Mouse (Mus musculus) forebrain, embryonic 11.5 days (tissue): ENCODE measurements at regions not wholly inside any gene's neighbourhood (a gene's known extent, or its start where the extent isn't known, plus 50 kb on each side); places are given as distances from the start of the nearest gene placed in this dataset.

Experiments
- ATAC-seq: fragments of 200-750 bp; cut with Nextera tagmentation; replicated peaks from 2 replicates; pipeline ENCODE4 v1.8.0; 2017; ENCODE audit warnings: moderate TSS enrichment; ENCODE audit not compliant: low FRiP score
- DNase-seq: peaks from one replicate; pipeline ENCODE4 v3.0.0-alpha.2; 2017; ENCODE audit warnings: low spot score
- H3K27ac ChIP-seq: fragments of 300-500 bp; sonication (generic); 2 replicates; pipeline ENCODE4 v1.5.1; 2014; ENCODE audit warnings: low read depth, low read length
- H3K27me3 ChIP-seq: fragments of 300-500 bp; sonication (generic); 2 replicates; pipeline ENCODE4 v1.6.1; 2014; ENCODE audit warnings: mild to moderate bottlenecking, low read length, mixed read lengths; ENCODE audit not compliant: control insufficient read depth, insufficient read depth
- H3K36me3 ChIP-seq: fragments of 300-500 bp; sonication (generic); 2 replicates; pipeline ENCODE4 v1.6.1; 2014; ENCODE audit warnings: mild to moderate bottlenecking, low read length, moderate library complexity, mixed read lengths; ENCODE audit not compliant: control insufficient read depth, insufficient read depth
- H3K4me1 ChIP-seq: fragments of 300-500 bp; sonication (generic); replicated peaks from 2 replicates; pipeline ENCODE4 v1.6.1; 2014; ENCODE audit warnings: low read length, mixed read lengths; ENCODE audit not compliant: control insufficient read depth, insufficient read depth
- H3K4me2 ChIP-seq: fragments of 300-500 bp; sonication (generic); 2 replicates; pipeline ENCODE4 v1.6.1; 2014; ENCODE audit warnings: low read depth, mild to moderate bottlenecking, low read length, moderate library complexity, mixed read lengths; ENCODE audit not compliant: severe bottlenecking
- H3K4me3 ChIP-seq: fragments of 300-500 bp; sonication (generic); 2 replicates; pipeline ENCODE4 v1.5.1; 2014; ENCODE audit warnings: low read depth, low read length
- H3K9ac ChIP-seq: fragments of 300-500 bp; sonication (generic); 2 replicates; pipeline ENCODE4 v1.6.1; 2014; ENCODE audit warnings: low read length
- H3K9me3 ChIP-seq: fragments of 300-500 bp; sonication (generic); 2 replicates; pipeline ENCODE4 v1.6.1; 2016; ENCODE audit warnings: low read length, mixed read lengths; ENCODE audit not compliant: control insufficient read depth
- WGBS: fragments of 180-500 bp; shearing (Covaris S2); extraction: QIAGEN DNeasy Blood & Tissue Kit; methylation state at CpG from one replicate; pipeline ENCODE4 v1.1.7; 2014; 5-methylcytosine and 5-hydroxymethylcytosine counted together

DNA sequence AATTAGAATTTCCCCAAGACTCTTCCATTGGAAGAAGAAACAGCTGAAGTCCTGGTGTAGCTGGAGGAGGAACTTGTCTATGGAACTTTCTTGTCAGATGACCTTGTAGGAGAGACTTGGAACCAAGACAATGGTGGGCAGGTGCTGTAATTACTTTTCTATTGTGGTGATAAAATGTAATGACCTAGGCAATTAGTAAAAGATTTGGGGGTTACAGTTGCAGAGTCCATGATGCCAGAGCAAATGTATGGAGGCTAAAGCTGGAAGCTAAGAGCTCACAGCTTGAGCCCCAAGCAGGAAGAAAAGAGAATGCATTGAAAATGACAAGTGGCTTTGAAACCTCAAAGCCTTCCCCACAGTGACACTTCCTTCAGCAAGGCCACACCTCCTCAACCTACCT, 208.6 kb upstream of the Glra1 start:
- DNase-seq, result no peak
- ATAC-seq, result no peak
- Histone ChIP-seq H3K9me3 (no peaks in the 10 kb centered on the region), H3K9ac (no peak overlapping the region), H3K36me3 (no peaks in the 10 kb centered on the region), H3K4me3 (no peak overlapping the region), H3K4me2 (no peak overlapping the region), H3K27ac (no peak overlapping the region), H3K4me1 (no peaks in the 10 kb centered on the region), H3K27me3 (no peaks in the 10 kb centered on the region)

DNA sequence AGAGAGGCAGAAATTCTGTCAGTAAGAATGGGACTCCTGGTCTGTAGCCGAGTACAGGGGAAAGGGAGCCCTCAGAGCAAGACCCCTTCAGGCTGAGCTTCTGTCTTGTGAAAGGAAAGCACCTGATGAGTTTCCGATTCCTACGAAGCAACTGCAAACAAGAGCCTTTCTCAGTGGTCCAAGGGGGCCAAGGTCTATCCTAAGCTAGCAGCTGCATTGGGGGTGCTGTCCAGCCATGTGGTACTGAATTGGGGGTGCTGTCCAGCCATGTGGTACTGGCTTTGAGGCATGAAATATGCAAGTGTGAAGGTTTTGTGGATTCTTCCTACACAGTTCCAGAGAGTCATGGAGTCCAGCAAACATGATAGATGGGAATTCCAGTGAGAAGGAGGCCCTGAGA, 202.7 kb upstream of the Glra1 start:
- Histone ChIP-seq H3K9me3 (no peaks in the 10 kb centered on the region), H3K4me2 (no peak overlapping the region), H3K4me3 (no peak overlapping the region), H3K9ac (no peak overlapping the region), H3K27ac (no peak overlapping the region), H3K27me3 (no peaks in the 10 kb centered on the region), H3K36me3 (no peaks in the 10 kb centered on the region), H3K4me1 (no peaks in the 10 kb centered on the region)
- 85% methylated on average over 3 of the region's 3 CpGs for WGBS
- ATAC-seq (no peak), DNase-seq (no peak)

DNA sequence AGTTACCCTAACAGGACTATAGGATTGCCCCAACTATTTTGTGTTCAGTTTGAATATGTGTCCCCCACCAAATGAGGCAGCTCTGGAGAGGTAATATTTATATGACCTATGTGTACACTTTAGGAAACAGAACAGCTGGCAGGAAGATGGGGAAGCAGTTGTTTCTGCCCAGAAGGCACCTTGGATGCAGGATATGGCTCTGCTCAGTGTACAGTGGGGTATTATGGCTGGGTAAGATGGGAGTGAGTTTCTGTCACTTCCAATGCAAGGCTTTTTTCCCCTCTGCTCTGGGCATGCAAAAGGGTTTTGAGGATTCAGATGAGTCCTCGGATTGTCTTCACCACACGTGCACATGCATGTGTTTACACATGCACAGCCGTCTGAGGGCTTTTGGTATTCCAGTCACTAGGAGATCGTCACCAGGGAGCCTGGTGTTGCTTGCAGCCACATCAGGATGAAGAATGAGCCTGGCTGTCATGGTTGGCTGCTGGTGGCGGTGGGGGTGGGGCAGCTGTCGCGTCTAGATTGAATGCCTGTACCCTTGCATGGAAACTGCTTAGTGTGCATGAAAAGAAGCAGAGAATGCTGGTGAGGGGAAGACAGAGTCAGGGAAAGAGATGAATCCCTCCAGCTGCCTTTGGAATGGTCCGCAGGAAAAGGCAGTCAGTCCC, 183.3 kb upstream of the Glra1 start:
- 38% methylated on average over 8 of the region's 8 CpGs for WGBS
- Histone ChIP-seq H3K27ac (no peak overlapping the region), H3K36me3 (no peaks in the 10 kb centered on the region), H3K4me1 (0 out of 2 replicates have a peak, but pooled peaks cover 1% of the 10 kb centered on the region), H3K9me3 (no peaks in the 10 kb centered on the region; the same call in 1 of the 2 replicates), H3K9ac (no peak overlapping the region), H3K4me3 (no peak overlapping the region), H3K27me3 (no peaks in the 10 kb centered on the region), H3K4me2 (no peak overlapping the region)
- no peak for ATAC-seq
- DNase-seq, result no peak

DNA sequence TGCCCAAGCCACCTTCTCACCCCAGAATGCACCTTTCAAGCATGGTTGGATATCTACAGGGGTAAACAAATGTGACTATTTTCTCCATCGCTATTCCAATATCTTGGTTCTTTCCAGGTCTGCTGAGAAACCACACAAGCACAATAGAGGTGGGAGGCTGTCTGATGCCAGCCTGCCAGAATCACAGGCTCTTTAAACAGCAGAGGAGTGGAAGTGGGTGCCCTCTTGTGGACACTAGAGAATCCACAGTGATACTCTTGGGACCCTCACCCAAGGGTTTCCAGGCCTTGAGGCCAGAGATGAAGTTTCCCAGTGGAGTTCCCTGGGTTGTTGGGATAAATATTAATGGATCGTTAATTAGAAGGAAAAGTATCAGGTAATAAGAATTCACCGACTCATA, 181.6 kb upstream of the Glra1 start:
- no peak overlapping the region for H3K27ac ChIP-seq
- no peak for DNase-seq
- ATAC-seq, result no peak

DNA sequence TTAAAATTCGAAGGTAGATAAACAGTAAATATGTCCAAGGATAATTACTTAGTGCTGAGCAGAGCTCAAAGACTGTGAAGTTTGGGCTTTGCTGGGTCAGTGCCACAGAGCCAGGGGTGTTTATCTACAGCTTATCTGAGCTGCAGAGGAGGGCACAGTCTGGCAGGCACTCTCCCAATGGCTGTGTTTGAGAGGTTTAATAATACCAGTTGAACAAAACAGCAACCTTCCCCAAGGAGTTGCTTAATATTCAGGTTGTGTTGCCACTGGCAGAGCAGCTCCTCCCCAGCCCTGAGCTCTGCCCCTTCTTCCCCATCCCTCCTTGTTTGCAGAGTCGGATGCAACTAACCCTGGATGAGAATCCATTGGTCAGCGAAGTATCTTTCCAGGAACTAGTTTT, 173.0 kb upstream of the Glra1 start:
- Histone ChIP-seq H3K36me3 (no peaks in the 10 kb centered on the region), H3K27me3 (no peaks in the 10 kb centered on the region), H3K4me1 (no peaks in the 10 kb centered on the region), H3K27ac (no peak overlapping the region), H3K4me2 (no peak overlapping the region), H3K4me3 (no peak overlapping the region), H3K9ac (no peak overlapping the region), H3K9me3 (no peaks in the 10 kb centered on the region)
- 86% methylated on average over 3 of the region's 3 CpGs for WGBS
- ATAC-seq (no peak), DNase-seq (no peak)

More for the DNA sequence above, 181.6 kb upstream of the Glra1 start:
- no peak overlapping the region for H3K9ac ChIP-seq
- H3K9me3 ChIP-seq, result no peaks in the 10 kb centered on the region; the same call in 1 of the 2 replicates
- H3K4me2 ChIP-seq, result no peak overlapping the region
- H3K36me3 ChIP-seq, result no peaks in the 10 kb centered on the region
- WGBS, result 83% methylated on average over 3 of the region's 3 CpGs
- 0 out of 2 replicates have a peak, but pooled peaks cover 1% of the 10 kb centered on the region for H3K4me1 ChIP-seq
- H3K4me3 ChIP-seq, result no peak overlapping the region
- no peaks in the 10 kb centered on the region for H3K27me3 ChIP-seq

DNA sequence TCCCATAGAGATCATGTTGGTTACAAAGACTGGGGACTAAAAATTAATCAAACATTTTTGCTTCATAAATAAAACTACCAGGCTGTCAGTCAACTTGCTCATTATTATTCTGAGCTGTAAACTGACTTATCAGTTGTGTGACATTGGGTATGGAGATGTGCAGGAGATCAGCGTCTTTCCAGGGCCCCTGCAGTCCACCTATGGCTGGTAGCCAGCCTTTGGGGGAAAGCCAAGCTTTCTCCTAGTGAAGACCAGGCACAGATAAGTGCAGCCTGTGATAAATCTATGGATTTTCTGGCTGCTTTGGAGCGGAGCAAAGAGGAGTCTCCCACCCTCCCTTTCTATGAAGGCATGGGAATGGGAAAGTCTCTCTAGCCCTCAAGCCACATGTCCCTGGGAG, 172.0 kb upstream of the Glra1 start:
- no peak for DNase-seq

DNA sequence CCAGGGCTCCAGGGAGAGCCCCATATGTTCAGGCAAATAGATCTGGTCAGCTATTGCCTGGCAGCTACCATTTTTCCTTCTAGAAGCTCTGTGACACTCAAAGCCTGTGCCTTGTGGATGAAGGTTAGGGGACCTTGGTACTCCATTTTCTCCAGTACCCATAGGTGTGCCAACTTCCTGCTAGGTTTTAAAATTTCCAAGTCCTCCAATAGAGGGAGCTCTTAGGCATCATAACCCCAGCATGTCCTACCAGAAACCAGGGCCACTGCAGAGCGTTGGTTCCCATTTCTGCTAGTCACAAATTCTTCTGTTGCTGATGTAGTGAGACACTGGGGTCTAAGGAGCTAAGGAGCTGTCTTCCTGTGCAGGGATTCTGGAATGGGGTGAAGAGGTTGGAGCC, 165.3 kb upstream of the Glra1 start:
- H3K4me2 ChIP-seq, result no peak overlapping the region
- H3K27ac ChIP-seq, result no peak overlapping the region
- H3K9me3 ChIP-seq, result no peaks in the 10 kb centered on the region
- 81% methylated on average over 1 of the region's 1 CpGs for WGBS
- no peaks in the 10 kb centered on the region for H3K27me3 ChIP-seq
- H3K36me3 ChIP-seq, result no peaks in the 10 kb centered on the region
- ATAC-seq, result no peak
- DNase-seq, result no peak
- H3K4me3 ChIP-seq, result no peak overlapping the region
- H3K9ac ChIP-seq, result no peak overlapping the region
- no peaks in the 10 kb centered on the region for H3K4me1 ChIP-seq

More for the DNA sequence above, 172.0 kb upstream of the Glra1 start:
- no peak overlapping the region for H3K4me2 ChIP-seq
- ATAC-seq, result no peak
- no peaks in the 10 kb centered on the region for H3K27me3 ChIP-seq
- no peaks in the 10 kb centered on the region for H3K4me1 ChIP-seq
- WGBS, result 80% methylated on average over 2 of the region's 2 CpGs
- no peak overlapping the region for H3K9ac ChIP-seq
- no peak overlapping the region for H3K4me3 ChIP-seq
- no peaks in the 10 kb centered on the region for H3K36me3 ChIP-seq
- H3K9me3 ChIP-seq, result no peaks in the 10 kb centered on the region
- no peak overlapping the region for H3K27ac ChIP-seq

DNA sequence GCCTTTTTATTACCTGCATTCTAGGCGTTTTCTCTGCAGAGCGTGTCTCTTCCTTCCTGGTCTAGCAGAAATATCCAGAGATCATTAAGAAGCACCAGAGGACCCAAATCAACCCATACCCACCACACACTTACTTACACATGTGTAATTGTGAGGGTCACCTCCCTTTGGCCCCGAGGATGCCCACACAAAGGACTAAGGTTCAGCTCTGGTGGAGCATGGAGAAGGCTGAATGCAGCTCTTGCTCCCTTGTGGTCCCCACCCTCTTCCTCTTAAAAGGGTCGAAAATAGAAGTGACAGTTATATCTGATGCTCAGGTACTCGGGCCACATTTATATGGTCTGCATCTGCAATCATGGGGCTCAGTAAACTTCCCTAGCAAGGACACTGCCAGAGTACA, 164.5 kb upstream of the Glra1 start:
- H3K27ac ChIP-seq, result no peak overlapping the region
- no peak overlapping the region for H3K4me3 ChIP-seq
- no peak overlapping the region for H3K4me2 ChIP-seq
- 85% methylated on average over 5 of the region's 5 CpGs for WGBS
- H3K9ac ChIP-seq, result no peak overlapping the region
- H3K4me1 ChIP-seq, result no peaks in the 10 kb centered on the region
- H3K36me3 ChIP-seq, result no peaks in the 10 kb centered on the region
- H3K9me3 ChIP-seq, result no peaks in the 10 kb centered on the region
- DNase-seq (no peak), ATAC-seq (no peak)
- H3K27me3 ChIP-seq, result no peaks in the 10 kb centered on the region

DNA sequence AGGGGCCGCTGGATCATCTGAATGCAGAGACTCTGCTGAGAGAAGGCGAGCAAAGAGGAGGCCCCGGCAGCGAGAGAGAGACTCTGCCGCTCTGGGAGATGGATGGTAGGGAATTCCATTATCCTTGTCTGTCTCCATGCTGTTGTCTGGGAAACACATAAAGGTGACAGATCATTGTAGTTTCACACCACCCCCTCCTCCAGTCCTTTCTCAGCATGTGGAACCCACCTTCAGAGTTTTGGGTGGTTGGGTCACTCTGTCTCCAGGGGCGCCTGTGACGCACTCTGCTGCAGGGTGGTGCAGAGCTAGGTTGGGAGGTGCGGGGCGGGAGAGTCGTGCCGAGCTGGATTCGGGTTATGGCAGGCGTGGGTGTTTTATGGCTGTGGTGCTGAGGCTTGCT, 164.1 kb upstream of the Glra1 start:
- Histone ChIP-seq H3K9me3 (no peaks in the 10 kb centered on the region), H3K27ac (no peak overlapping the region), H3K36me3 (no peaks in the 10 kb centered on the region), H3K9ac (no peak overlapping the region), H3K4me3 (no peak overlapping the region), H3K4me2 (no peak overlapping the region), H3K4me1 (no peaks in the 10 kb centered on the region), H3K27me3 (no peaks in the 10 kb centered on the region)
- DNase-seq (no peak), ATAC-seq (no peak)
- WGBS, result 88% methylated on average over 13 of the region's 13 CpGs
